Mouse (Mus musculus) spleen, adult 2 months (tissue): ENCODE data around the gene Kcnh7. TPM values are rescaled to one million over a fixed set of nuclear protein-coding genes. Genes with fewer than 3 reads are reported as not detected.

Source experiments
- DNase-seq, 2 experiments: peaks; one replicate each; pipeline versions ENCODE4 v3.0.0 to v3.0.0-alpha.2; 2012 to 2021; ENCODE audit warnings: low spot score in 2 of 2, low read depth in 1 of 2
- H3K27ac ChIP-seq: fragments of 200-500 bp; 2 replicates; pipeline ENCODE4 v1.5.1; 2012; ENCODE audit warnings: low read length, inconsistent platforms; ENCODE audit not compliant: insufficient read depth
- H3K27me3 ChIP-seq: fragments of 200-500 bp; 2 replicates; pipeline ENCODE4 v1.6.1; 2012; ENCODE audit warnings: mild to moderate bottlenecking, moderate library complexity, low read length, inconsistent platforms; ENCODE audit not compliant: control insufficient read depth, insufficient read depth
- H3K36me3 ChIP-seq: fragments of 200-500 bp; 2 replicates; pipeline ENCODE4 v1.6.1; 2012; ENCODE audit warnings: mild to moderate bottlenecking, low read length, inconsistent platforms; ENCODE audit not compliant: control insufficient read depth, insufficient read depth
- H3K4me1 ChIP-seq: fragments of 200-500 bp; 2 replicates; pipeline ENCODE4 v1.6.1; 2011; ENCODE audit warnings: inconsistent platforms; ENCODE audit not compliant: control insufficient read depth, insufficient read depth, insufficient read length
- H3K4me3 ChIP-seq: fragments of 200-500 bp; 2 replicates; pipeline ENCODE4 v1.5.1; 2011; ENCODE audit warnings: mild to moderate bottlenecking, inconsistent platforms; ENCODE audit not compliant: insufficient read depth, insufficient read length; ENCODE audit errors: extremely low read depth
- CTCF ChIP-seq: fragments of 200-500 bp; IDR thresholded peaks from 2 replicates; pipeline ENCODE4 v1.5.1; 2011; ENCODE audit warnings: mild to moderate bottlenecking, inconsistent platforms; ENCODE audit not compliant: insufficient read depth, insufficient read length, insufficient replicate concordance; ENCODE audit errors: extremely low read depth
- POLR2A ChIP-seq: fragments of 200-500 bp; IDR thresholded peaks from 2 replicates; pipeline ENCODE4 v1.6.1; 2011; ENCODE audit warnings: low read depth, low read length, inconsistent platforms
- WGBS: fragments of 180-500 bp; shearing (Covaris S2); methylation state at CpG from one replicate; pipeline ENCODE4 v1.1.7; 2018; 5-methylcytosine and 5-hydroxymethylcytosine counted together
- polyA plus RNA-seq: library from polyadenylated mRNA; depleted of rRNA; stranded (reverse); fragments of >200 nt; gene quantifications from 2 replicates; pipeline ENCODE4 v1.2.3, GENCODE M21; 2012

Kcnh7 gene
- polyA plus RNA-seq, 1 experiment = not detected

- Histone ChIP-seq H3K36me3 (no peaks in the 10 kb centered on the region), H3K27ac (no peak within 1 kb of the TSS), H3K4me1 (peaks cover 2% of the 10 kb centered on the region; the same call in 1 of the 2 replicates), H3K4me3 (peak within 1 kb of the TSS; percentile 67), H3K27me3 (no peaks in the 10 kb centered on the region)
- TF ChIP-seq CTCF (no peak), POLR2A (peak; percentile 21; the same call in 1 of the 2 replicates)
- WGBS = under 1% methylated on average over 43 of the region's 43 CpGs
- DNase-seq = peak; percentile 58 to 65
Measured at GRCm38 (mm10) chr2:62664135-62664670, 519.9 kb downstream of the Kcnh7 start, which contains the start of gene Gca. Gene Gca, plus strand, starts transcription at chr2:62664285.

- WGBS = 92% methylated on average over 3 of the region's 3 CpGs
Measured at GRCm38 (mm10) chr2:62662560-62662959, 521.5 kb downstream of the Kcnh7 start.

GRCm38 (mm10) chr2:62660565-62660964 lies 523.5 kb downstream of the Kcnh7 start:
- H3K27ac ChIP-seq = no peak overlapping the region

More at GRCm38 (mm10) chr2:62662560-62662959, 521.5 kb downstream of the Kcnh7 start:
- Histone ChIP-seq H3K36me3 (no peaks in the 10 kb centered on the region), H3K27me3 (no peaks in the 10 kb centered on the region; the same call in 1 of the 2 replicates), H3K4me3 (no peak overlapping the region), H3K27ac (no peak overlapping the region), H3K4me1 (peaks cover 2% of the 10 kb centered on the region; the same call in 1 of the 2 replicates)
- TF ChIP-seq CTCF (no peak), POLR2A (no peak)
- DNase-seq = no peak

GRCm38 (mm10) chr2:62656072-62656471 lies 528.0 kb downstream of the Kcnh7 start:
- H3K36me3 ChIP-seq = no peaks in the 10 kb centered on the region

More at GRCm38 (mm10) chr2:62660565-62660964, 523.5 kb downstream of the Kcnh7 start:
- Histone ChIP-seq H3K4me3 (no peak overlapping the region), H3K27me3 (no peaks in the 10 kb centered on the region; the same call in 1 of the 2 replicates), H3K36me3 (no peaks in the 10 kb centered on the region), H3K4me1 (peaks cover 2% of the 10 kb centered on the region; the same call in 1 of the 2 replicates)
- WGBS = 68% methylated on average over 6 of the region's 6 CpGs
- no peak for DNase-seq
- TF ChIP-seq CTCF (no peak), POLR2A (no peak)

GRCm38 (mm10) chr2:62654519-62655338 lies 529.4 kb downstream of the Kcnh7 start:
- H3K27ac ChIP-seq = no peak overlapping the region
- 51% methylated on average over 7 of the region's 7 CpGs for WGBS

More at GRCm38 (mm10) chr2:62656072-62656471, 528.0 kb downstream of the Kcnh7 start:
- TF ChIP-seq CTCF = no peak
- no peak for TF ChIP-seq POLR2A
- Histone ChIP-seq H3K27me3 (no peaks in the 10 kb centered on the region; the same call in 1 of the 2 replicates), H3K4me1 (no peaks in the 10 kb centered on the region), H3K4me3 (no peak overlapping the region), H3K27ac (no peak overlapping the region)
- DNase-seq = no peak
- 81% methylated on average over 1 of the region's 1 CpGs for WGBS

GRCm38 (mm10) chr2:62652466-62652865 lies 531.6 kb downstream of the Kcnh7 start:
- TF ChIP-seq CTCF = no peak
- TF ChIP-seq POLR2A = no peak
- 85% methylated on average over 4 of the region's 4 CpGs for WGBS
- Histone ChIP-seq H3K4me3 (no peak overlapping the region), H3K27ac (no peak overlapping the region), H3K4me1 (no peaks in the 10 kb centered on the region), H3K27me3 (no peaks in the 10 kb centered on the region), H3K36me3 (no peaks in the 10 kb centered on the region)
- no peak for DNase-seq

More at GRCm38 (mm10) chr2:62654519-62655338, 529.4 kb downstream of the Kcnh7 start:
- H3K36me3 ChIP-seq = no peaks in the 10 kb centered on the region
- H3K27me3 ChIP-seq = no peaks in the 10 kb centered on the region; the same call in 1 of the 2 replicates
- TF ChIP-seq POLR2A = no peak
- peak; percentile 20; the same call in 1 of the 2 replicates for TF ChIP-seq CTCF
- H3K4me3 ChIP-seq = no peak overlapping the region
- no peaks in the 10 kb centered on the region for H3K4me1 ChIP-seq
- DNase-seq = peak; percentile 26 to 57
